Mouse (Mus musculus) intestine, embryonic 14.5 days (tissue): ENCODE results near the gene Celf1. TPM values are rescaled to one million over a fixed set of nuclear protein-coding genes. Genes with fewer than 3 reads are reported as not detected.

Source experiments
- ATAC-seq: fragments of 200-750 bp; cut with Nextera tagmentation; replicated peaks from 2 replicates; pipeline ENCODE4 v1.8.0; 2017; ENCODE audit warnings: low read depth, moderate number of reproducible peaks, moderate TSS enrichment, moderate library complexity; ENCODE audit not compliant: low FRiP score, low TSS enrichment
- DNase-seq: peaks from one replicate; pipeline ENCODE4 v3.0.0-alpha.2; 2018; ENCODE audit warnings: low spot score
- H3K27ac ChIP-seq: fragments of 300-500 bp; sonication (generic); 2 replicates; pipeline ENCODE4 v1.5.1; 2014; ENCODE audit warnings: low read depth, mild to moderate bottlenecking, control low read depth
- H3K27me3 ChIP-seq: fragments of 300-500 bp; sonication (generic); replicated peaks from 2 replicates; pipeline ENCODE4 v1.6.1; 2014; ENCODE audit warnings: low read length, control low read depth; ENCODE audit not compliant: control insufficient read depth, insufficient read depth
- H3K36me3 ChIP-seq: fragments of 300-500 bp; sonication (generic); 2 replicates; pipeline ENCODE4 v1.6.1; 2014; ENCODE audit warnings: low read length, control low read depth; ENCODE audit not compliant: control insufficient read depth, insufficient read depth
- H3K4me1 ChIP-seq: fragments of 300-500 bp; sonication (generic); replicated peaks from 2 replicates; pipeline ENCODE4 v1.6.1; 2014; ENCODE audit warnings: low read length, control low read depth, mixed read lengths; ENCODE audit not compliant: control insufficient read depth, insufficient read depth
- H3K4me2 ChIP-seq: fragments of 300-500 bp; sonication (generic); 2 replicates; pipeline ENCODE4 v1.6.1; 2014; ENCODE audit warnings: low read length
- H3K4me3 ChIP-seq: fragments of 300-500 bp; sonication (generic); 2 replicates; pipeline ENCODE4 v1.5.1; 2014; ENCODE audit warnings: low read depth, low read length, control low read depth, mixed read lengths
- H3K9ac ChIP-seq: fragments of 300-500 bp; sonication (generic); 2 replicates; pipeline ENCODE4 v1.6.1; 2014; ENCODE audit warnings: mild to moderate bottlenecking, low read length
- H3K9me3 ChIP-seq: fragments of 300-500 bp; sonication (generic); 2 replicates; pipeline ENCODE4 v1.6.1; 2016; ENCODE audit warnings: low read length, control low read depth; ENCODE audit not compliant: control insufficient read depth
- WGBS: fragments of 180-500 bp; shearing (Covaris S2); extraction: QIAGEN DNeasy Blood & Tissue Kit; methylation state at CpG from one replicate; pipeline ENCODE4 v1.1.7; 2014; 5-methylcytosine and 5-hydroxymethylcytosine counted together
- polyA plus RNA-seq: library from polyadenylated mRNA; unstranded; fragments of >200 nt; fragmentation: Nextera tagmentation; extraction: Ambion mirVana; gene quantifications from 2 replicates; pipeline ENCODE4 v1.2.1, GENCODE M21; 2014

The Celf1 gene
- polyA plus RNA-seq, 1 experiment from 2014 or later, result 70.6 TPM

GRCm38 (mm10) chr2:90911668-90912067 is 28.5 kb upstream of the Celf1 start:
- Histone ChIP-seq H3K36me3 (peaks cover 73% of the 10 kb centered on the region), H3K9me3 (no peaks in the 10 kb centered on the region), H3K27ac (no peak overlapping the region), H3K9ac (no peak overlapping the region), H3K4me2 (no peak overlapping the region), H3K4me1 (peaks cover 12% of the 10 kb centered on the region), H3K4me3 (no peak overlapping the region), H3K27me3 (no peaks in the 10 kb centered on the region)
- WGBS, result 90% methylated on average over 1 of the region's 1 CpGs
- no peak for DNase-seq
- ATAC-seq, result no peak

- WGBS, result 82% methylated on average over 2 of the region's 2 CpGs
- Histone ChIP-seq H3K9ac (no peak overlapping the region), H3K36me3 (peaks cover 56% of the 10 kb centered on the region), H3K9me3 (no peaks in the 10 kb centered on the region), H3K27ac (no peak overlapping the region), H3K4me2 (no peak overlapping the region), H3K27me3 (no peaks in the 10 kb centered on the region), H3K4me3 (no peak overlapping the region), H3K4me1 (peaks cover 18% of the 10 kb centered on the region)
- no peak for ATAC-seq
- DNase-seq, result no peak
Measured at GRCm38 (mm10) chr2:90913671-90914070, 26.5 kb upstream of the Celf1 start.

DNA sequence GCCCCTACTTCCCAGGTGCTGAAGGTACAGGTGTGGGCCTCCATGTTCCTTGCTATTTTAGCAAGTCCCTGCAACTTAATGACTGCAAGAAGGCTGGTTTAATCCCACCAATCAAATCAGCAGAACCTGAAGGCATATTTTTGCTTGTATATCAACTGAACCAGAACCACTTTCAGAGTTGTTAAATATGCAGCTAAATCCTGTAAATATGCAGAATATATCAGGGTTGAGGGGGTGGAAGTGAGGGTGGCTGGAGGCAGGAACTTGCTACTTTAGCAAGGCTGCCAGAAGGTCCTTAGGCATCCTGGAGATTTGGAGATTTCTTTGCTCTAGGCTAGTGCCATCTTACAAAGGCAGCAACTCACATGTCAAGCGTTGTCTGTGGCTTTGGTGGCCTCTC is 24.7 kb upstream of the Celf1 start:
- peaks cover 38% of the 10 kb centered on the region for H3K36me3 ChIP-seq
- no peak overlapping the region for H3K9ac ChIP-seq
- H3K4me2 ChIP-seq, result peak overlapping the region; percentile 86; the same call in 1 of the 2 replicates
- 70% methylated on average over 1 of the region's 1 CpGs for WGBS
- ATAC-seq (no peak), DNase-seq (no peak)
- no peaks in the 10 kb centered on the region for H3K9me3 ChIP-seq
- no peak overlapping the region for H3K4me3 ChIP-seq
- no peaks in the 10 kb centered on the region for H3K27me3 ChIP-seq
- H3K27ac ChIP-seq, result no peak overlapping the region
- H3K4me1 ChIP-seq, result peaks cover 18% of the 10 kb centered on the region

- Histone ChIP-seq H3K4me3 (peak overlapping the region; percentile 64), H3K9me3 (no peaks in the 10 kb centered on the region), H3K4me2 (peak overlapping the region; percentile 86), H3K4me1 (peaks cover 18% of the 10 kb centered on the region), H3K9ac (peak overlapping the region; percentile 98), H3K27me3 (no peaks in the 10 kb centered on the region), H3K36me3 (peaks cover 26% of the 10 kb centered on the region), H3K27ac (peak overlapping the region; percentile 94)
- DNase-seq (no peak), ATAC-seq (peak; percentile 16; the same call in 1 of the 2 replicates)
- 22% methylated on average over 7 of the region's 7 CpGs for WGBS
Measured at GRCm38 (mm10) chr2:90916560-90917232, 23.5 kb upstream of the Celf1 start.

DNA sequence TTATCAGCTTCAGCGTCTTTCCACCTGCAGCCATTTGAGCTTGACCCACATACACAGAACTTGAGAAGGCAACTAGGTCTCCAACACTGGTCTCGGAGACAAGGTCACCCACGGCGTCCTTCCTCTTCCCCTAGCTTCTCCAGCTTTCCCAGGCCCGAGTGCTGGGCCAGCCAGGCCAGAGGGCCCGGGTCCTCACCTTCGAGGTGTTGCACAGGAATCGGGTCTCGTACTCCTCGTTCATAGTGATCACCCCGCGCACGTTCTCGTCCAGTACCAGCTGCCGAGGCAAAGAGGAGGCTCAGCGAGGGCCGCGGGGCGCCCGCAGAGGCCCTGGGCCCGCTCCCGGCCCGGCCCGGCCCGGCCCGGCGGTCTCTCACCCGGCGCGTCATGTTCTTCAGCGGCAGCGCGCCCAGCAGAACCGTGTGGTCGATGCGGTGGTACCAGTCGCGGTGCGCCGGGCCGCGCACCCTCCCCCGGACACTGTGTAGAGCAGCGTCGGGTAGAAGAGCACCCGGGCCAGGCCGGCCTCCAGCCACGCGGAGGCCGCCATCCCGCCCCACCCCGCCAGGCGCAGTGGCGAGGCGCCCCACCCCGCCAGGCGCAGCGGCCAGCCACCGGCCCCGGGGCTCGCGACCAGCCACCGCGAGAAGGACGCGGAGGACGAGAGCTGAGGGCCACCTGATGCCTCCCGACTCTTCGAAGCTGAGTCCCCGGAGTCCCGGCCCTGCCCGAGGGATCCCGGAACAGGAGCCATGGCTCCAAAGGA is 22.8 kb upstream of the Celf1 start:
- ATAC-seq (peak; percentile 87), DNase-seq (peak; percentile 92)
- H3K36me3 ChIP-seq, result peaks cover 20% of the 10 kb centered on the region
- peak overlapping the region; percentile 98 for H3K9ac ChIP-seq
- peak overlapping the region; percentile 94 for H3K27ac ChIP-seq
- H3K4me1 ChIP-seq, result peaks cover 18% of the 10 kb centered on the region
- under 1% methylated on average over 62 of the region's 73 CpGs for WGBS
- no peaks in the 10 kb centered on the region for H3K9me3 ChIP-seq
- peak overlapping the region; percentile 64 for H3K4me3 ChIP-seq
- H3K4me2 ChIP-seq, result peak overlapping the region; percentile 86
- no peaks in the 10 kb centered on the region for H3K27me3 ChIP-seq

DNA sequence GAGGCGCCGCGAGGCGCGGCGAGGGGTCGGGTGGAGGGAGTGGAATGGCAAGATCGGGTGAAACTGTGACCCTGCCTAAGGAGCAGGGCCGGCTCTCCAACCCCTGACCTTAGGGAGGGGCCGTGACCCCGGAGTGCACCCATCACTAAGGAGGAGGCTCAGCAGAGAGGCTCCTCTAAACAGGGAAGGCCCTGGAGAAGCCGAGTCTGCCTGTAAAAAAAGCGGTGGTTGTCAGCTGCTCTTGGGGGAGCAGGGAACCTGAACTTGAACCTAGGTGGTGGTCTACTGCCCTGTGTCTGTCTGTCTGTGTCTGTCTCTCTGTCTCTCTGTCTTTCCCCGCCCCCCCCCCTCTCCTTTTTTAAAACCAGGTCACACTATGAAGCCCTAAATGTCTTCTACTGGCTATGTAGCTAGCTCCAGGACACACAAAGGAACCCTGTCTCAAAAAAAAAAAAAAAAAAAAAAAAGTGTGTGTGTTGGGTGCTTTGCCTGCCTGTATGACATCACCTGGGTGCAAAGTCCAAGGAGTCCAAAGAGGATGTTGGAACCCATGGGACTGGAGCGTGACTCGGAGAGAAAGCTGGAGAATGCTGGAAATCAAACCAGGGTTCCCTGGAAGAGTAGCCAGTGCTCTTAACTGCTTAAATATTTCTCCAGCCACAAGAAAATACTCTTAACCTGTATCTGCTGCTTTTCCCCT is 22.0 kb upstream of the Celf1 start:
- H3K4me3 ChIP-seq, result peak overlapping the region; percentile 64
- peak; percentile 74 for DNase-seq
- H3K27ac ChIP-seq, result peak overlapping the region; percentile 94
- 11% methylated on average over 16 of the region's 16 CpGs for WGBS
- peak overlapping the region; percentile 86 for H3K4me2 ChIP-seq
- H3K9ac ChIP-seq, result peak overlapping the region; percentile 98
- peak; percentile 83 for ATAC-seq
- no peaks in the 10 kb centered on the region for H3K9me3 ChIP-seq
- peaks cover 13% of the 10 kb centered on the region for H3K36me3 ChIP-seq
- H3K4me1 ChIP-seq, result peaks cover 18% of the 10 kb centered on the region
- H3K27me3 ChIP-seq, result no peaks in the 10 kb centered on the region

- no peaks in the 10 kb centered on the region for H3K9me3 ChIP-seq
- no peak overlapping the region for H3K4me3 ChIP-seq
- no peak for DNase-seq
- H3K27ac ChIP-seq, result no peak overlapping the region
- no peaks in the 10 kb centered on the region for H3K36me3 ChIP-seq
- peaks cover 11% of the 10 kb centered on the region for H3K4me1 ChIP-seq
- H3K9ac ChIP-seq, result no peak overlapping the region
- H3K4me2 ChIP-seq, result no peak overlapping the region
- no peaks in the 10 kb centered on the region for H3K27me3 ChIP-seq
- ATAC-seq, result no peak
- 83% methylated on average over 1 of the region's 1 CpGs for WGBS
Measured at GRCm38 (mm10) chr2:90921178-90921577, 19.0 kb upstream of the Celf1 start.

GRCm38 (mm10) chr2:90922636-90923035 is 17.5 kb upstream of the Celf1 start:
- no peak for ATAC-seq
- 96% methylated on average over 2 of the region's 2 CpGs for WGBS

More at GRCm38 (mm10) chr2:90922636-90923035, 17.5 kb upstream of the Celf1 start:
- Histone ChIP-seq H3K27me3 (no peaks in the 10 kb centered on the region), H3K27ac (no peak overlapping the region), H3K9me3 (no peaks in the 10 kb centered on the region), H3K36me3 (no peaks in the 10 kb centered on the region), H3K4me2 (no peak overlapping the region), H3K9ac (no peak overlapping the region), H3K4me3 (no peak overlapping the region), H3K4me1 (peaks cover 5% of the 10 kb centered on the region; the same call in 1 of the 2 replicates)
- DNase-seq, result no peak
